Mouse (Mus musculus) spleen, adult 2 months (tissue): ENCODE measurements around the gene Jade2.

Experiments used
- CTCF ChIP-seq: fragments of 200-500 bp; IDR thresholded peaks from 2 replicates; pipeline ENCODE4 v1.5.1; 2011; ENCODE audit warnings: mild to moderate bottlenecking, inconsistent platforms; ENCODE audit not compliant: insufficient read depth, insufficient read length, insufficient replicate concordance; ENCODE audit errors: extremely low read depth
- POLR2A ChIP-seq: fragments of 200-500 bp; IDR thresholded peaks from 2 replicates; pipeline ENCODE4 v1.6.1; 2011; ENCODE audit warnings: low read depth, low read length, inconsistent platforms

- TF ChIP-seq CTCF (no peak), POLR2A (no peak)
These were observed 16.3 kb downstream of the Jade2 start for GRCm38 (mm10) chr11:51841149-51841548.
